Mouse (Mus musculus): ENCODE measurements around the gene Ubtd1.

GRCm38 (mm10) chr19:41982791-41983150, 1.2 kb downstream of the Ubtd1 start:
- no peak for TF ChIP-seq GATA1 (IDR thresholded peaks at IDR 0.05; ENCODE audit: borderline replicate concordance, low read length)
- no peak for TF ChIP-seq FLI1 (IDR thresholded peaks at IDR 0.05; ENCODE audit: low read length)
